Mouse (Mus musculus) liver, embryonic 11.5 days (tissue): Measurements from ENCODE around the gene Trappc5. TPM values are rescaled to one million over a fixed set of nuclear protein-coding genes. Genes with fewer than 3 reads are reported as not detected.
A peak's percentile ranks its signal among the peaks of the same experiment; 100 is the strongest.

Source experiments
- ATAC-seq: fragments of 200-750 bp; cut with Nextera tagmentation; replicated peaks from 2 replicates; pipeline ENCODE4 v1.8.0; 2017; ENCODE audit warnings: moderate number of reproducible peaks, mild to moderate bottlenecking, moderate TSS enrichment, moderate library complexity; ENCODE audit not compliant: low FRiP score
- DNase-seq: peaks from one replicate; pipeline ENCODE4 v3.0.0-alpha.2; 2017; ENCODE audit warnings: low spot score
- H3K27ac ChIP-seq: fragments of 300-500 bp; sonication (generic); 2 replicates; pipeline ENCODE4 v1.5.1; 2014; ENCODE audit warnings: mild to moderate bottlenecking, low read depth, low read length, control low read depth
- H3K27me3 ChIP-seq: fragments of 300-500 bp; sonication (generic); replicated peaks from 2 replicates; pipeline ENCODE4 v1.6.1; 2014; ENCODE audit warnings: low read length, mixed read lengths; ENCODE audit not compliant: control insufficient read depth, insufficient read depth
- H3K36me3 ChIP-seq: fragments of 300-500 bp; sonication (generic); 2 replicates; pipeline ENCODE4 v1.6.1; 2014; ENCODE audit warnings: mild to moderate bottlenecking, low read length, moderate library complexity, mixed read lengths; ENCODE audit not compliant: control insufficient read depth, insufficient read depth
- H3K4me1 ChIP-seq: fragments of 300-500 bp; sonication (generic); replicated peaks from 2 replicates; pipeline ENCODE4 v1.6.1; 2014; ENCODE audit warnings: low read length, mixed read lengths; ENCODE audit not compliant: control insufficient read depth, insufficient read depth
- H3K4me2 ChIP-seq: fragments of 300-500 bp; sonication (generic); 2 replicates; pipeline ENCODE4 v1.6.1; 2014; ENCODE audit warnings: mild to moderate bottlenecking, control low read depth, moderate library complexity
- H3K4me3 ChIP-seq: fragments of 300-500 bp; sonication (generic); 2 replicates; pipeline ENCODE4 v1.5.1; 2014; ENCODE audit warnings: low read depth, low read length, control low read depth
- H3K9ac ChIP-seq: fragments of 300-500 bp; sonication (generic); 2 replicates; pipeline ENCODE4 v1.6.1; 2014; ENCODE audit warnings: low read depth, low read length, control low read depth
- H3K9me3 ChIP-seq: fragments of 300-500 bp; sonication (generic); 2 replicates; pipeline ENCODE4 v1.6.1; 2016; ENCODE audit warnings: low read length, inconsistent platforms, mixed read lengths; ENCODE audit not compliant: control insufficient read depth
- WGBS: fragments of 180-500 bp; shearing (Covaris S2); extraction: QIAGEN DNeasy Blood & Tissue Kit; methylation state at CpG from one replicate; pipeline ENCODE4 v1.1.7; 2014; 5-methylcytosine and 5-hydroxymethylcytosine counted together
- polyA plus RNA-seq: library from polyadenylated mRNA; unstranded; fragments of >200 nt; fragmentation: Nextera tagmentation; extraction: Ambion mirVana; gene quantifications from 2 replicates; pipeline ENCODE4 v1.2.1, GENCODE M21; 2014

The Trappc5 gene
- polyA plus RNA-seq, 1 experiment from 2014 or later, result 31.6 TPM

DNA sequence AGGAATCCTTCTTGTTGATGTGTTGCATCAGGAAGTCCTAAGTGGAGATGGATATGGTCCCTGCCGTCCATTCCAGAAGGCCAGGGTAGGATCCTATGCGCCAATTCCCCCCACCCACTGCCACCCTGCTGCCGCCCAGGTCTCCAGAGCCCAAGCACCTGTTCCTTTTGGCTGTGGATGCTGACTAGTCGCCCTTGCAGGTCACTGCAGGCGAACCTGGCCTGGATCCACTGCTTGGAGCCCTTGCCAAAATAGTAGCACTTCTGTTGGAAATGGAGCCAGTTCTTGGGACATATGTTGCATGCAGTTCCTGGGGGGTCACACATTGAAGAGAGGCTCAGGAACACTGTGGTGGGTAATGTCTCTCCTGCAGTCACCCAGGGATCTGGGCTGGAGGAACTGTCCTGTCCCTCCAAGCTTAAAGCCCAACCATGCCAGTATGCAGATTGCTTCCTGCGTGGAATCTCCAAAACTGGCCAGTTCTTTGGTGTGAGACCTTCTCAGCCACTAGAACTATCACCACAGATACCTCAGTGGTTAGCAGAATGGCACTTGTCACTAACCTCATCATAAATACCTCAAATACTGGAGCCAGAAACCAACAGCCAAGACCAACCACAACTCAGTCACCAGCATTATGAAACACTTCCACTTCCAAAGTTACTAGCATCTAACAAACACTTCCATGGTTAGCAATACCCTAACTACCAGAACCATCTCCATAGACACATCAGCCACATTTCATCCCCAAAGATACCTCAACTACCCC is 7.5 kb downstream of the Trappc5 start:
- no peak overlapping the region for H3K4me3 ChIP-seq
- no peaks in the 10 kb centered on the region for H3K4me1 ChIP-seq
- no peak for DNase-seq
- 71% methylated on average over 6 of the region's 6 CpGs for WGBS
- no peak overlapping the region for H3K27ac ChIP-seq
- H3K9ac ChIP-seq, result no peak overlapping the region
- no peaks in the 10 kb centered on the region for H3K9me3 ChIP-seq
- no peak for ATAC-seq
- no peak overlapping the region for H3K4me2 ChIP-seq
- H3K27me3 ChIP-seq, result no peaks in the 10 kb centered on the region
- peaks cover 21% of the 10 kb centered on the region for H3K36me3 ChIP-seq

DNA sequence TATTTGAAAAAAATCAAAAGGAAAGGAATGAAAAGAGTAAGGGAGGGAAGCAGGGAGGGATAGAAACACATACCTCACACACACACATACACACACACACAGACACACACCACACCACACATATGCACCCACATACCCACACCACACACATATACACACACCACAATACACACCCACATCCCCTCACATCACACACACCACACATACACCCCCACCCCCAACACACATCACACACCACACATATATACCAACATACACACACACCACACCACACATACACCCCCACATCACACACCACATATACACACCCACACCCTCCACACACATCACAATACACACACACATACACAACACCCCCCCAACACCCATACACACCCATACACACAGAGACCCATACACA is 8.4 kb downstream of the Trappc5 start:
- H3K36me3 ChIP-seq, result peaks cover 11% of the 10 kb centered on the region
- no peaks in the 10 kb centered on the region; the same call in 1 of the 2 replicates for H3K27me3 ChIP-seq
- ATAC-seq (no peak; the same call in 1 of the 2 replicates), DNase-seq (no peak)
- H3K4me3 ChIP-seq, result no peak overlapping the region
- no peak overlapping the region for H3K4me2 ChIP-seq
- H3K9ac ChIP-seq, result no peak overlapping the region
- no peaks in the 10 kb centered on the region for H3K9me3 ChIP-seq
- no peak overlapping the region for H3K27ac ChIP-seq
- no peaks in the 10 kb centered on the region for H3K4me1 ChIP-seq

DNA sequence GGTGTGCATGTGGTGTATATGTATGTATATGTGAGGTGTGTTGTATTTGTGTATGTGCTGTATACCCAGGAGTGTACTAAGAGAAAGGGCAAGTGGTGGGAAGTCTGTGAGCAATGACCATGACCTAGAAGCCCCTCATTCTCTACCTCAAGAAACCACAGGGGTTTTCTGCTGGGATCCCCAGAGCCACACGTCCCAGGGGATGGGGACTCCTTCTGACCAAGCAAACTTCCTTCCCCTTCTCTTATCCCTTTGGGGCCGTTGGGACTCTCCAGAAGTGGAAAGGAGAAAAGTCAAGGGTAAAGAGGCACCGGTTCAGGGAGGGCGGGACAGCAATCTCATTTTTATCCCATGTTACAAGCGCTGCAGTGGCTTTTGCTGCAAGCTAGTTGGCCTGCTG is 9.3 kb downstream of the Trappc5 start:
- H3K27ac ChIP-seq, result no peak overlapping the region
- H3K27me3 ChIP-seq, result no peaks in the 10 kb centered on the region; the same call in 1 of the 2 replicates
- H3K36me3 ChIP-seq, result peaks cover 8% of the 10 kb centered on the region
- ATAC-seq (no peak), DNase-seq (no peak)
- H3K9me3 ChIP-seq, result no peaks in the 10 kb centered on the region
- no peak overlapping the region for H3K9ac ChIP-seq
- H3K4me1 ChIP-seq, result no peaks in the 10 kb centered on the region
- H3K4me2 ChIP-seq, result no peak overlapping the region
- 61% methylated on average over 5 of the region's 5 CpGs for WGBS
- H3K4me3 ChIP-seq, result no peak overlapping the region

DNA sequence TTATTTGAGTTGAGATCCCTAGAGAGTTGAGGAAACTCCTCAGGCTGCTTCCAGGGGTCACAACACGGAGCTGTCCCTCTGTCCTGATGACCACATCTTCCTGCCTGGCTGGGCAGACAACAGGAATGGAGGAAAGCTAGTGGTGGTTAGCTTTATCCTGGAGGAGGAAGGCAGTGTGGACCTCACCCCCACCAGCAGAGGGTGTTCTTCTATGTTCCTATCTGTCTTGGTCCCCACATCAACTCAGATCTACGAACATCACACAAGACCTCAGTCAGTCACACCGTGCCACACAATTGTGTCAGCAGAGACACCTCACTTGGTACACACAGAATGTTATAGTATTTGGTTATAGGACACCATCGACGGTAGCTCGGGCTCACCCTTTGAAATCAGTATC is 11.4 kb downstream of the Trappc5 start:
- no peaks in the 10 kb centered on the region for H3K9me3 ChIP-seq
- H3K27me3 ChIP-seq, result no peaks in the 10 kb centered on the region; the same call in 1 of the 2 replicates
- H3K9ac ChIP-seq, result no peak overlapping the region
- ATAC-seq (no peak), DNase-seq (no peak)
- H3K27ac ChIP-seq, result no peak overlapping the region
- no peak overlapping the region for H3K4me3 ChIP-seq
- H3K4me1 ChIP-seq, result no peaks in the 10 kb centered on the region
- H3K36me3 ChIP-seq, result no peaks in the 10 kb centered on the region; the same call in 1 of the 2 replicates
- WGBS, result 63% methylated on average over 6 of the region's 6 CpGs
- no peak overlapping the region for H3K4me2 ChIP-seq

DNA sequence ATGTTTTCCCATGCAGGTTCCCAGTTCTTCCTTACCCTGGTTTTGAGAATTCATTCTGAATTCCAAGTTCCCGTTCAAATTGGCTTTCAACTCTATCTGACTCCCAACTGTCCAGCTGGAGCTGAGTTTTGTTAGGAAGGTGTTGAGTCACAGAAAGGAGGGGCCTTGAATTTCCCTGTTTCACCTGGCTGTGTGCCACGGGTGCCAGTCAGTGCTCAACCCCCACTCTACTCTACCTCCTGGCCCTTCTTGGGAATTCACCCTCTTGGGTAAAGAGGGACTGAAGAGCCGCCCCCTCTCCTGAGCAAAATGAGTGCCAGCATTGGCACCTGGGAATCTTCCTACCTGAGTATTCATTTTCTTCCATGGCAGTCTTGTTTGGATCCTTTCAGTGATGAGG is 14.7 kb downstream of the Trappc5 start:
- no peaks in the 10 kb centered on the region for H3K4me1 ChIP-seq
- no peaks in the 10 kb centered on the region; the same call in 1 of the 2 replicates for H3K27me3 ChIP-seq
- DNase-seq, result no peak
- H3K4me3 ChIP-seq, result no peak overlapping the region
- no peaks in the 10 kb centered on the region for H3K9me3 ChIP-seq
- WGBS, result 60% methylated on average over 3 of the region's 3 CpGs
- no peak overlapping the region for H3K27ac ChIP-seq
- no peaks in the 10 kb centered on the region for H3K36me3 ChIP-seq
- no peak overlapping the region for H3K4me2 ChIP-seq
- no peak for ATAC-seq
- H3K9ac ChIP-seq, result no peak overlapping the region

DNA sequence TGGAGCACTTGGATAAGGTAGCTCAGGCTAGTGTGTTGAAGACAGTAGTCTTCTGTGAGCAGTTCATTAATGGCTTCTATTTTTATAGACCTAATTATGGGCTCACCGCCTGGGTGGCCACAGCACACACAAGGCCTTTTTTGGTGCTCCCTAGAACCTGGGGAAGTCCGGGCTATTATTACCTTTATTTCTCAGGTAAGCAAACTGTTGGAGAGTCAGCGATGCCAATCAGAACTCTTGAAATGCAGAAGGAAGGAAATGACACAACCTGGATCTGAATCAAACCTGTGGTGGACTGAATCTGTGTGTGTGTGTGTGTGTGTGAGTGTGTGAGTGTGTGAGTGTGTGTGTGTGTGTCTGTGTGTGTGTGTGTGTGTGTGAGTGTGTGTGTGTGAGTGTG is 18.0 kb downstream of the Trappc5 start, which contains the start of gene Fcer2a:
Gene Fcer2a, minus strand, starts transcription at position 55 of the 400 bp plus-strand sequence.
- Histone ChIP-seq H3K27me3 (no peaks in the 10 kb centered on the region; the same call in 1 of the 2 replicates), H3K27ac (no peak within 1 kb of the TSS), H3K9me3 (no peaks in the 10 kb centered on the region), H3K4me1 (no peaks in the 10 kb centered on the region), H3K36me3 (no peaks in the 10 kb centered on the region), H3K4me2 (no peak within 1 kb of the TSS), H3K9ac (no peak within 1 kb of the TSS), H3K4me3 (no peak within 1 kb of the TSS)
- no peak for DNase-seq
- WGBS, result 68% methylated on average over 3 of the region's 3 CpGs
- no peak for ATAC-seq

DNA sequence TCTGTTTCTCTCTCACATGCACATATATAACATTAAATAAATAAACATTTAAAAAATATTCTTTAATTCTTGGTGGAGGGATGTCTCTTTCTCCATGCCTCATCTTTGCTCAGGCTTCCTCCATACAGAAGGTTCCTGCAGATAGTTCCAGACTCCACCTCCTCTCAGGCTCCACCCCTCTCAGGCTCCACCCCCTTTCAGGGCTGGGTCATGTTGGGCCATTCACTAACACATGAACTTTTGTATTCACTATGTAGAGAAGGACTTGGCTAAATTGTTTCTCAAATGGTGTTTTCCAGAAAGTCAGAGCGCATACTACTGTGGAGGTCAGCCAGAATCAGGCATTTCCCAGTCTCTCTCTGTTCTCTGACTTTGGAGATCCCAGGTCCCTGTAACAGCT is 25.4 kb downstream of the Trappc5 start:
- no peaks in the 10 kb centered on the region for H3K9me3 ChIP-seq
- H3K9ac ChIP-seq, result no peak overlapping the region
- peak; percentile 67 for ATAC-seq
- 97% methylated on average over 1 of the region's 1 CpGs for WGBS
- no peak overlapping the region for H3K27ac ChIP-seq
- no peak overlapping the region for H3K4me2 ChIP-seq
- no peak for DNase-seq
- no peak overlapping the region for H3K4me3 ChIP-seq
- no peaks in the 10 kb centered on the region for H3K4me1 ChIP-seq
- H3K27me3 ChIP-seq, result no peaks in the 10 kb centered on the region
- H3K36me3 ChIP-seq, result no peaks in the 10 kb centered on the region

DNA sequence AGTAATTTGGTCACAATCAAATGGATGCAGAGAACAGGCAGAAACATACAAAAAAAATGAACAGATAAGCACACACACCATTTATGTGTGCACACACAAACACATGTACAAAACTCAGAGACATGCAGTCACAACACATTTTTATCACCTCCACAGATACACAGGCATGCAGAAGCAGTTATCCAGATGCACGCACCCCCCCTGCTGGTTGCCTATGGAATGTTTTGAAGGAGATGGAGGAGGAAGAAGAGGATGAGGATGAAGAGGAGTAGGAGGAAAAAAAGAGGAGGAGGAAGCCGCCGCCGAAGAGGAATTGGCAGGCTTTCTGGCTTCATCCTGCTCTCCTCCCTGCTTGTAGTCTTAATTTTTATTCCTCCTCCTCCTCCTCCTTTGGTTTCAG is 29.6 kb downstream of the Trappc5 start:
- H3K27me3 ChIP-seq, result no peaks in the 10 kb centered on the region
- DNase-seq (no peak), ATAC-seq (no peak; the same call in 1 of the 2 replicates)
- peaks cover 5% of the 10 kb centered on the region; the same call in 1 of the 2 replicates for H3K4me1 ChIP-seq
- H3K36me3 ChIP-seq, result no peaks in the 10 kb centered on the region
- no peak overlapping the region for H3K4me3 ChIP-seq
- no peak overlapping the region for H3K4me2 ChIP-seq
- no peak overlapping the region for H3K27ac ChIP-seq
- no peak overlapping the region for H3K9ac ChIP-seq
- WGBS, result 47% methylated on average over 4 of the region's 4 CpGs
- H3K9me3 ChIP-seq, result no peaks in the 10 kb centered on the region

DNA sequence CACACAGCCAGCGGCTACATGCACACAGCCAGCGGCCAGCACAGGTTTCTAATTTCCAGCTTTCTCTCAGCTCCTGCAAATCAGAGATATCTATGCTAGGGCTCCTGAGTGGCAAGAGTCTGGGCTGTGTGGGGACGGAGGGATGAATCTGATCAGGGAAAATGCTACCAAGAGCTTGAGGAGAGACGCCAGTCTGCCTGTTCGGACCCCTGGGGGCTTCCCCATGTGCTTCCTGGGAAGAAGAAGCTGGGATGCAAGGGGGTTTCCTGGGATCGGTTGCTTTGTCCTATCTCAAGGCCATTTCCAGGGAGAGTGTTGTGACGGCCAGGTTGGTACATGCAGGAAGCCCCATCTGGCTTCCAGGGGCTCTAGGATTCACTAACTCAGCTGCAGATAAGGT is 31.5 kb downstream of the Trappc5 start:
- no peak overlapping the region for H3K9ac ChIP-seq
- H3K27ac ChIP-seq, result no peak overlapping the region
- no peak overlapping the region for H3K4me3 ChIP-seq
- no peaks in the 10 kb centered on the region for H3K36me3 ChIP-seq
- H3K4me1 ChIP-seq, result peaks cover 5% of the 10 kb centered on the region; the same call in 1 of the 2 replicates
- no peaks in the 10 kb centered on the region for H3K9me3 ChIP-seq
- H3K4me2 ChIP-seq, result no peak overlapping the region
- ATAC-seq (no peak), DNase-seq (no peak)
- 60% methylated on average over 7 of the region's 7 CpGs for WGBS
- H3K27me3 ChIP-seq, result no peaks in the 10 kb centered on the region
